Mouse (Mus musculus) heart, embryonic 14.5 days (tissue): ENCODE measurements around the gene Ipo13. TPM values are rescaled to one million over a fixed set of nuclear protein-coding genes. Genes with fewer than 3 reads are reported as not detected.
A peak's percentile ranks its signal among the peaks of the same experiment; 100 is the strongest.

Experiments
- ATAC-seq: fragments of 200-750 bp; cut with Nextera tagmentation; 2 replicates; pipeline ENCODE4 v1.8.0; 2017; ENCODE audit warnings: low read depth, moderate TSS enrichment; ENCODE audit not compliant: insufficient number of reproducible peaks, insufficient read depth, low FRiP score
- H3K27ac ChIP-seq, 2 experiments: fragments of 200-500 bp in 1 of 2; fragments of 300-500 bp in 1 of 2; sonication (generic) in 1 of 2; replicated peaks in 1 of 2; 2 replicates each; pipeline ENCODE4 v1.5.1; 2012 to 2014; ENCODE audit warnings: low read depth in 2 of 2, low read length in 2 of 2, control low read depth in 1 of 2, mild to moderate bottlenecking in 1 of 2, mixed read lengths in 1 of 2; ENCODE audit not compliant: control insufficient read depth in 1 of 2, insufficient read depth in 1 of 2
- H3K27me3 ChIP-seq: fragments of 300-500 bp; sonication (generic); 2 replicates; pipeline ENCODE4 v1.6.1; 2014; ENCODE audit warnings: mild to moderate bottlenecking, low read length, control low read depth; ENCODE audit not compliant: control insufficient read depth, insufficient read depth
- H3K36me3 ChIP-seq: fragments of 300-500 bp; sonication (generic); 2 replicates; pipeline ENCODE4 v1.6.1; 2014; ENCODE audit warnings: mild to moderate bottlenecking, control low read depth, low read length, mixed read lengths; ENCODE audit not compliant: control insufficient read depth, insufficient read depth
- H3K4me1 ChIP-seq, 2 experiments: fragments of 200-500 bp in 1 of 2; fragments of 300-500 bp in 1 of 2; sonication (generic) in 1 of 2; 2 replicates each; pipeline ENCODE4 v1.6.1; 2012 to 2014; ENCODE audit warnings: low read length in 2 of 2, control low read depth in 1 of 2, mixed read lengths in 1 of 2; ENCODE audit not compliant: control insufficient read depth in 2 of 2, insufficient read depth in 2 of 2
- H3K4me2 ChIP-seq: fragments of 300-500 bp; sonication (generic); 2 replicates; pipeline ENCODE4 v1.6.1; 2014; ENCODE audit warnings: mild to moderate bottlenecking, low read length
- H3K4me3 ChIP-seq, 2 experiments: fragments of 200-500 bp in 1 of 2; fragments of 300-500 bp in 1 of 2; sonication (generic) in 1 of 2; 2 replicates each; pipeline ENCODE4 v1.5.1; 2012 to 2014; ENCODE audit warnings: low read length in 2 of 2, mild to moderate bottlenecking in 2 of 2, control low read depth in 1 of 2, low read depth in 1 of 2, moderate library complexity in 1 of 2; ENCODE audit not compliant: control insufficient read depth in 1 of 2, insufficient read depth in 1 of 2
- H3K9ac ChIP-seq: fragments of 300-500 bp; sonication (generic); 2 replicates; pipeline ENCODE4 v1.6.1; 2014; ENCODE audit warnings: mild to moderate bottlenecking, low read length
- H3K9me3 ChIP-seq: fragments of 300-500 bp; sonication (generic); 2 replicates; pipeline ENCODE4 v1.6.1; 2016; ENCODE audit warnings: low read length, control low read depth; ENCODE audit not compliant: control insufficient read depth
- WGBS: fragments of 180-500 bp; shearing (Covaris S2); extraction: QIAGEN DNeasy Blood & Tissue Kit; methylation state at CpG from one replicate; pipeline ENCODE4 v1.1.7; 2014; 5-methylcytosine and 5-hydroxymethylcytosine counted together
- polyA plus RNA-seq: library from polyadenylated mRNA; unstranded; fragments of >200 nt; fragmentation: Nextera tagmentation; extraction: Ambion mirVana; gene quantifications from 2 replicates; pipeline ENCODE4 v1.2.1, GENCODE M21; 2014

Ipo13 gene
- polyA plus RNA-seq, 1 experiment from 2014 or later = 36.4 TPM

DNA sequence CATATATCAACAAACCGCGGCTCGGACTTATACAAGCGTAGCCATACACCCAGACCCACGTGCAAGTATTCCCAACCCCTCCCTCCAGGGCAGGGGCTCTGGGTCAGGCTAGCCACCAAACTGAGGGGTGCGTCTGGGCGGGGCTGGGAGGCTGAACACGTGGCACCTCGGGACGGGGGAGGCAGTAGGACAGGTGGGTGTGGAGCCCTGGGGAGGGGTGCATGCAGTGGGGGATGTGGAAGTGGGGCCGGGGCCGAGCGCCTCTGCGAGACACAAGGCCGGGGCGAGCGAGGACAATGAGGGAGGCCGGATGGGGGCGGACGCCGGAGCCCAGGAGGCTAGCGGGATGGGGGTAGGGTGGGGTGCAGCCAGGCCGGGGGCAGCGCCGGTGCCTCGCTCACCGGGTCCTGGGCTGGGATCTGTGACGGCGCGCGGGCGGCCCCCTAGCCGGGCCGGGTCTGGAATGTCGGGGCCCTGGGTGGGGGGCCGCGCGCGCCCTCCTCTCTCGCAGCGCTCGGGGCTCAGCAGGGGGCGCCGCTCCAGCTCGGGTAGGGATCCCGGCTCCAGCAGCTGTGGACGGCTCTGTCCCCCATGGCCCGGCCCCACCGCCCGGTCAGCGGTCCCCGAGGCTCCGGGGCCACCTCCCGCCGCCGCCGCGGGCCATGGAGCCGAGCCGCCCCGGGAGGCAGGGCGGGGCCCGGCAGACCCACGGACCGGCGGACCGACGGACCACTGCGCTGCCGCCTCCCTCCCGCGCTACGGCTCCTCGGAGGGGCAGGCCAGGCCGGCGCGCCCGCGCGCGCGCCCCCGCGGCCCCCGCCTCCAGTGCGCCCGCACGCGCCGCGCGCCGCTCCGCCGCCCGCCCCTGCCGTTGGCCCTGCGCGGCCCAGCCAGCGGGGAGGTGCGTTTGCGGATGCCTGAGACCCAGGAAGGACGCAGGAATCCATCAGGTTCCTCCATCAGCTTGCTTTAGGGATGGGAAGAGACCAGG lies 31.8 kb downstream of the Ipo13 start, which contains the start of gene B4galt2:
TSS of gene B4galt2 (minus strand) at position 787 of the 991 bp plus-strand sequence.
- H3K9me3 ChIP-seq = no peaks in the 10 kb centered on the region
- H3K27me3 ChIP-seq = no peaks in the 10 kb centered on the region
- peak; percentile 45 for ATAC-seq
- peak within 1 kb of the TSS; percentile 72 to 90 for H3K4me3 ChIP-seq
- H3K4me2 ChIP-seq = peak within 1 kb of the TSS; percentile 78
- peaks cover 43% of the 10 kb centered on the region for H3K36me3 ChIP-seq
- H3K27ac ChIP-seq = peak within 1 kb of the TSS in 1 of 2 experiments; percentile 35; a peak in 1 of 4 replicates
- peaks cover 10 to 11% of the 10 kb centered on the region in 2 experiments for H3K4me1 ChIP-seq
- WGBS = under 1% methylated on average over 79 of the region's 103 CpGs
- H3K9ac ChIP-seq = peak within 1 kb of the TSS; percentile 89

DNA sequence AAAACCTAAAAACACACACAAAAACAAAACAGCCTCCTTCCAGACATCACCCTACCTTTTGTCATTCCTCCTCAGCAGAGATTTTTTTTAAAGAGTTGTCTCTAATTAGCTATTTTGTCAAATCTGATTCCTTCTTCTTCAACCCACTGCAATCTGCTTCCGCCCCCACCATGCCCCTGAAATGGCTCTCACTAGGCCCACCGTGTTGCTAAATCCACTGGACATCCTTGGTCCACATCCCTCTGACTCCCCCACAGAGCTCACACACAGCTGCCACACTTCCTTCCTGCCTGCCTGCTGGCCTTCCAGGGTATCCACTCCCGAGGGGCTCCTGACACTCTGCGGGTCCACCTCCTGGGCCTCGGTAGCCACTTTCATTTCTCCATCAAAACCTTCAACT lies 36.1 kb downstream of the Ipo13 start:
- WGBS = 73% methylated on average over 5 of the region's 5 CpGs
- H3K27me3 ChIP-seq = no peaks in the 10 kb centered on the region
- peaks cover 44% of the 10 kb centered on the region for H3K36me3 ChIP-seq
- H3K4me2 ChIP-seq = no peak overlapping the region
- no peak overlapping the region for H3K9ac ChIP-seq
- no peak for ATAC-seq
- H3K4me3 ChIP-seq = no peak overlapping the region
- H3K4me1 ChIP-seq = peaks cover 2 to 3% of the 10 kb centered on the region in 2 experiments; a peak in 1 of 4 replicates
- no peaks in the 10 kb centered on the region for H3K9me3 ChIP-seq
- H3K27ac ChIP-seq = no peak overlapping the region

DNA sequence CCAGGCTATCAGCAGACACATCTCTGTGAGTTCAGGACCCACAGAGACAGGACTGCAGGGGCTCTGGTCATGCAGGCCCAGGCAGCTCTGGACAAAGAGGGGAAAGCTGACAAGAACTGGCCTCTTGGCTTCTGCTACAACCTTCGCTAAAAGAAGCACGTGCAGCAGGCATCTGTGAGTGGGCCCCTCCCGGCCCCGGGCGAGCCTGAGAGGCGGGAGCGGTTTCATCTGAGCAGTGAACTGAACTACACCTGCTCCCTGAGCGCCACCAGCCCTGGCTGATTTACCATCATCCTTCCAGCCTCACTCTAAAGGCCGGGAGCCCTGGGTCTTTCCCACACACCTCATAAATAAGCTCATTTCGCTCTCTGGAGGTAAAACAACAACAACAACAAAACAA lies 36.5 kb downstream of the Ipo13 start:
- H3K4me2 ChIP-seq = no peak overlapping the region
- H3K27ac ChIP-seq = no peak overlapping the region
- H3K9ac ChIP-seq = no peak overlapping the region
- no peak for ATAC-seq
- no peak overlapping the region for H3K4me3 ChIP-seq
- H3K27me3 ChIP-seq = no peaks in the 10 kb centered on the region
- peaks cover 48% of the 10 kb centered on the region for H3K36me3 ChIP-seq
- 44% methylated on average over 10 of the region's 10 CpGs for WGBS
- peaks cover 0 to 2% of the 10 kb centered on the region in 2 experiments; a peak in 1 of 4 replicates for H3K4me1 ChIP-seq
- no peaks in the 10 kb centered on the region for H3K9me3 ChIP-seq

DNA sequence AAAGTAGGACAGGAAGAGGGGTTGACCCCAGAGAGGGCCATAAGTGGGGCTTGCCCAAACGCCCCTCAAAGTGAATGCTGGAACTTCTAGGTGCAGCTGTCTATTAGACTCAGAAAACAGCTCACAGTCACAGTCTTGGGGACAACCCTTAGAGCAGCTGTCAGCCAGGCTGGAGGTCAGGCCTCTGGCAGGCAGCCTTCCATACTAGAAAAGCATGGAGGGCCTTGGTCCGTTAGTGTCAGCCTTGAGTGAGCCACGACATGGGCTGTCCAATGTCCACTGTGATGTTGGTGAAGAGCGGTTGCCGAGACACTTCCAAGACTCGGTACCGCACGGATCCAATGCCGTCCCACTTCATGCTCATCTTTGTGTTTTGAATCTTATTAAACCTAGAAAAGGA lies 41.2 kb downstream of the Ipo13 start:
- WGBS = 84% methylated on average over 9 of the region's 9 CpGs
- H3K27me3 ChIP-seq = 0 out of 2 replicates have a peak, but pooled peaks cover under 1% of the 10 kb centered on the region
- no peak overlapping the region for H3K27ac ChIP-seq
- no peak overlapping the region for H3K4me2 ChIP-seq
- no peak overlapping the region for H3K9ac ChIP-seq
- peaks cover 29% of the 10 kb centered on the region for H3K36me3 ChIP-seq
- no peaks in the 10 kb centered on the region for H3K9me3 ChIP-seq
- no peak overlapping the region for H3K4me3 ChIP-seq
- peaks cover 9 to 14% of the 10 kb centered on the region in 2 experiments for H3K4me1 ChIP-seq
- ATAC-seq = no peak

DNA sequence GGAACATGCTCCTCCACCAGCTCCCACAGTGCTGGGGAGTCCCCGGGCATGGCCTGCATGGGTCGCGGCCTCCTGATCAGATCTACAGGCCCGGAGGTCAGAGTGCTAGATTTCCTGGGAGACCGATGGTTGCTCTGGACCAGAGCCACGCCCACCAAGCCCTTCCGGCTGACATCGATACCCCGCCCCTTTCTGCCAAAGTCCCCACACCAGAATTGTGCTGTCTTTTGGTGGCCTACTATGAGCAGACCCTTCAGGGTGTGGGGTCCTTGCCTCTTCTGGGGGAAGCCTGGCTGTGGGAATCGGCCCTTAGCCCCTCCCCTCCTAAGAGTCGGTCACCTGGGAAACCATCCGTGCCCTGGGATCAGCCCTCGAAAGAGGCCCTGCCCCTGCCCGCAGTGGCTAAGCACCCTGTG lies 42.3 kb downstream of the Ipo13 start, which contains the start of gene Ccdc24:
TSS of gene Ccdc24 (minus strand) at position 87 of the 416 bp plus-strand sequence.
- Histone ChIP-seq H3K9me3 (no peaks in the 10 kb centered on the region), H3K4me2 (peak within 1 kb of the TSS; percentile 66), H3K9ac (peak within 1 kb of the TSS; percentile 45), H3K4me3 (peak within 1 kb of the TSS; percentile 30 to 35), H3K27ac (no peak within 1 kb of the TSS), H3K36me3 (peaks cover 26% of the 10 kb centered on the region), H3K4me1 (peaks cover 9 to 14% of the 10 kb centered on the region in 2 experiments), H3K27me3 (peaks cover 9% of the 10 kb centered on the region; the same call in 1 of the 2 replicates)
- peak; percentile 19; the same call in 1 of the 2 replicates for ATAC-seq
- 12% methylated on average over 14 of the region's 14 CpGs for WGBS

DNA sequence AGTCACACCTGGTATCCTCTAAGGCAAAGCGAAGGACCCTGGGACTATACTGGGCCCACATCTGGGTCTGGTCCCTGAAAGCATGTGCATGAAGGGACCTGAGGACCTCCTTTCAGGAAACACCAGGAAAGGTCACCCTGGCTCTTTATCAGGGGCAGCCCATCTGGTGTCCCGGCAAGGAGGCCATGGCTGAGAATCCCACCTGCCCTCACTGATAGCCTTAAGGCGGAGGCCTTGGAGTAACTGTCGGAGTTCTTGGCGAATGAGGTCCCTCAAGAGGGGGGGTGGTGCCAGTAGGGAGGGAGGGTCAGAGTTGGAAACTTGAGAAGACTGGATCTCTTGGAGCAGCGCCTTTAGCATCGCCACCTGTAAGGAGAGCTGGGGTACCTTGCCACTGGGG lies 43.0 kb downstream of the Ipo13 start:
- Histone ChIP-seq H3K36me3 (peaks cover 19% of the 10 kb centered on the region), H3K27ac (no peak overlapping the region), H3K4me3 (no peak overlapping the region), H3K27me3 (peaks cover 14% of the 10 kb centered on the region; the same call in 1 of the 2 replicates), H3K9me3 (no peaks in the 10 kb centered on the region), H3K4me2 (peak overlapping the region; percentile 66), H3K9ac (no peak overlapping the region), H3K4me1 (peaks cover 9 to 14% of the 10 kb centered on the region in 2 experiments)
- no peak for ATAC-seq
- WGBS = 51% methylated on average over 7 of the region's 7 CpGs

DNA sequence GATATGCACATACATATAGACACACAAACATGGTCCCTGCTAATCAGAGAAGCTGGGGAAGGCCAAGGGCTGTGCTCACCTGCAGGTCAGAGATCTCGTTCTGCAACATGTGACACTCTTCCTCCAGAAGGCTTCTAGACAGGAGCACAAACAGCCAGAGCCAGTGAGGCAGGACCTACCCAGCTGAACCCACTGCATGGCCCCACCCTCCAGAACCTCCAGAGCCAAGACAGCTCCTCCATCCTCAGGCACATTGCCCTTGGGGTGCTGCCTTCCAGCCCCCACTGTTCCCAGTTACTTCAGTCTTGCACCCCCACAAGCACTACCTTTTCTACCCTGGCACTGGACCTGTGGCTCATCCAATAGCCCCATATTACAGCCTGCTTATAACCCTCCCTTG lies 44.4 kb downstream of the Ipo13 start:
- WGBS = 45% methylated on average over 1 of the region's 1 CpGs
- H3K27me3 ChIP-seq = peaks cover 14% of the 10 kb centered on the region; the same call in 1 of the 2 replicates
- ATAC-seq = no peak
- H3K9me3 ChIP-seq = no peaks in the 10 kb centered on the region
- no peak overlapping the region for H3K9ac ChIP-seq
- peaks cover 15 to 20% of the 10 kb centered on the region in 2 experiments for H3K4me1 ChIP-seq
- H3K27ac ChIP-seq = no peak overlapping the region
- H3K36me3 ChIP-seq = peaks cover 7% of the 10 kb centered on the region
- H3K4me2 ChIP-seq = no peak overlapping the region
- no peak overlapping the region for H3K4me3 ChIP-seq
